Mouse (Mus musculus) lung, embryonic 16.5 days (tissue): ENCODE data around the gene Pmvk. TPM values are rescaled to one million over a fixed set of nuclear protein-coding genes. Genes with fewer than 3 reads are reported as not detected.

Source experiments
- ATAC-seq: fragments of 200-750 bp; cut with Nextera tagmentation; 2 replicates; pipeline ENCODE4 v1.8.0; 2017; ENCODE audit warnings: low read depth, mild to moderate bottlenecking, moderate library complexity
- H3K27ac ChIP-seq: fragments of 300-500 bp; sonication (generic); 2 replicates; pipeline ENCODE4 v1.5.1; 2014; ENCODE audit warnings: mild to moderate bottlenecking, control low read depth, low read length
- H3K27me3 ChIP-seq: fragments of 300-500 bp; sonication (generic); 2 replicates; pipeline ENCODE4 v1.6.1; 2014; ENCODE audit warnings: low read depth, low read length, mixed read lengths; ENCODE audit not compliant: control insufficient read depth, insufficient read depth
- H3K36me3 ChIP-seq: fragments of 300-500 bp; sonication (generic); 2 replicates; pipeline ENCODE4 v1.6.1; 2014; ENCODE audit warnings: low read length; ENCODE audit not compliant: control insufficient read depth, insufficient read depth
- H3K4me1 ChIP-seq: fragments of 300-500 bp; sonication (generic); replicated peaks from 2 replicates; pipeline ENCODE4 v1.6.1; 2014; ENCODE audit warnings: low read length, mixed read lengths; ENCODE audit not compliant: control insufficient read depth, insufficient read depth
- H3K4me2 ChIP-seq: fragments of 300-500 bp; sonication (generic); 2 replicates; pipeline ENCODE4 v1.6.1; 2014; ENCODE audit warnings: low read depth, low read length, control low read depth
- H3K4me3 ChIP-seq: fragments of 300-500 bp; sonication (generic); 2 replicates; pipeline ENCODE4 v1.5.1; 2014; ENCODE audit warnings: mild to moderate bottlenecking, low read length, control low read depth
- H3K9ac ChIP-seq: fragments of 300-500 bp; sonication (generic); 2 replicates; pipeline ENCODE4 v1.6.1; 2014; ENCODE audit warnings: low read length, control low read depth
- H3K9me3 ChIP-seq: fragments of 300-500 bp; sonication (generic); 2 replicates; pipeline ENCODE4 v1.6.1; 2016; ENCODE audit warnings: low read length; ENCODE audit not compliant: control insufficient read depth
- WGBS: fragments of 180-500 bp; shearing (Covaris S2); extraction: QIAGEN DNeasy Blood & Tissue Kit; methylation state at CpG from one replicate; pipeline ENCODE4 v1.1.7; 2014; 5-methylcytosine and 5-hydroxymethylcytosine counted together
- polyA plus RNA-seq: library from polyadenylated mRNA; unstranded; fragments of >200 nt; fragmentation: Nextera tagmentation; extraction: Ambion mirVana; gene quantifications from 2 replicates; pipeline ENCODE4 v1.2.1, GENCODE M21; 2015

Gene Pmvk
- polyA plus RNA-seq, 1 experiment from 2014 or later: 44.4 TPM

DNA sequence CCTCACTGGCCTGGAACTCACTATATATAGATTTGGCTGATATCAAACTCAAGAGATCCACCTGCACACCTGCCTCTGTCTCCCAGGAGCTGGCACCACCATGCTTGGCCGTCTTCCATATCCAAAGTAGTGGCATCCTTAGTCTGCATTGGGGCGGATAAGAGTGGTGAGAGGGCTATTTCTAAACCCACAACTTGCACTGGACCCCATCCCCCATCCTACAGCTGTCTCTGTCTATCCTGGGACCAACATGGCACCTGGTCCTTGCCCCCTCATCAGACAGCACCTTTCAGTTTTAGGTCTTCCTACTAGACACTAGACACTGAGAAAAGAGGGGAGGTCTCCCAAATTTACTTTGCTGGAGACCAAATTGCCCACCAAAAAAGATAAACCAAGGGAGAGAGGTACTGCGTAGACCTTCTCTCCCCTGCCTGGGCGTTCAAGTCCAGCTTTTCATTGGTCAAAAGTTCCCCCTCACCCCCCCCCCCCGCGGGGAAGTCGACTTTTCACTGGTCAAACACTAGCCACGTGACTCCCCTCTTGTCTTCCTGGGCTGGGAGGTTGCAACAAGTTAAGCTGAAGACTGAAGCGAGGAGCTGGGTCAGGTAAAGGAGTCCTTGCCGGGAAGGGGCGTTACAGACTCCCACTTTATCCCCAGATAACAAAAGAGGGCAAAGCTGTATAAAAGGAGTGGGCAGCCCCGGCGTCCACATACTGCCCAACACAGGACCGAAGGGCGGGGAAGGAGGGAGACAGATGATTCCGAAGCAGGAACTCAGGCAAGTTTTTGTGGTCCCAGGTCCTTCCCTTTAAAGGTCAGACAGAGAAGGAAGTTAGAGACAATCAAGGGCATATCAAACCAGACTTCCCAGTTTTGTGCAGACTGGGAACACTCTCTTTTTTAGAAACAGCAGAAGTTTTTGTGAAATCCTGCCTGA, 17.9 kb upstream of the Pmvk start, which contains the start of gene Pbxip1:
TSS of gene Pbxip1 (plus strand) at position 531 of the 938 bp plus-strand sequence.
- H3K4me3 ChIP-seq: peak within 1 kb of the TSS; percentile 67
- H3K4me2 ChIP-seq: peak within 1 kb of the TSS; percentile 59
- H3K27ac ChIP-seq: peak within 1 kb of the TSS; percentile 39
- WGBS: 5% methylated on average over 16 of the region's 16 CpGs
- ATAC-seq: peak; percentile 92
- H3K27me3 ChIP-seq: no peaks in the 10 kb centered on the region
- peaks cover 15% of the 10 kb centered on the region for H3K4me1 ChIP-seq
- H3K9ac ChIP-seq: peak within 1 kb of the TSS; percentile 73
- H3K36me3 ChIP-seq: peaks cover 20% of the 10 kb centered on the region
- no peaks in the 10 kb centered on the region for H3K9me3 ChIP-seq

DNA sequence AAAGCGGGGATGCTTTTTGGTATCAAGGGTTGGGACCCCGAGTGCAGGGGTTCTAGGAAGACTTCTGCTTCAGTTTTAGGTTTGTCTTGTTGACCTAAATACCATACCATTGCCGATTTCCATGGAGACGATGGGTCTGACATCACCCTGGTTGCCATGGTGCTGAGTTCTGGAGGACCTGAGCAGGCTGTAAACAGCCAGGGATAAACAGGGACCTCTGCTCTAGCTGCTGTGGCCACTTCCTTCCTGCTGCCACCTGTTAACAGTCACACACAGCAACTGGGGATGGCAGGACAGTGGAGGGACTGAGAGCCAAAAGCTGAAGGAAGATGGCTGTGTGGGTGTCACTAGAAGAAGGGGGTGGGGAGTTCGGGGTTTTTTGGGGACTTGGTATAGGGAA, 17.1 kb upstream of the Pmvk start:
- no peak for ATAC-seq
- Histone ChIP-seq H3K36me3 (peaks cover 20% of the 10 kb centered on the region), H3K27ac (peak overlapping the region; percentile 39), H3K9ac (peak overlapping the region; percentile 73), H3K4me1 (peaks cover 12% of the 10 kb centered on the region), H3K27me3 (no peaks in the 10 kb centered on the region), H3K4me2 (peak overlapping the region; percentile 59), H3K9me3 (no peaks in the 10 kb centered on the region), H3K4me3 (peak overlapping the region; percentile 67)
- WGBS: 32% methylated on average over 5 of the region's 5 CpGs

DNA sequence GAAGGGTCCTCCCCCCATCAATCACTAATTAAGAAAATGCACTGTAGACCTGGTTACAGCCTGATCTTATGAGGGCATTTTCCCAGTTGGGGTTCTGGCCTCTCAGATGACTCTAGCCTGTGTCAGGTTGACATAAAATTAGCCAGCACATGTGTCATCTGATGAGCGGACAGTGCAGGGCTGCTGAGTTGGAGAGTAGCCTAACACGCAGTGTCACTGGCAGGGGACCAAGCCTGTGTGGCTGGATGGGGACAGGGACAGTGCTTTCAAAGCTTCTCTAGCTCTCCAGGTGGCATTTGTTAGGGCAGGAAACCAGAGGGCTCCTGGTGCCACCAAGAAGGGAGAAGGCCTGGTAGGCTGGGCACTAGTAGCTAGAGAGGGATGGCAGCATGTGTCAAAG, 13.7 kb upstream of the Pmvk start:
- Histone ChIP-seq H3K9ac (no peak overlapping the region), H3K4me2 (no peak overlapping the region), H3K4me3 (no peak overlapping the region), H3K27me3 (no peaks in the 10 kb centered on the region), H3K9me3 (no peaks in the 10 kb centered on the region), H3K27ac (no peak overlapping the region), H3K4me1 (peaks cover 12% of the 10 kb centered on the region), H3K36me3 (no peaks in the 10 kb centered on the region; the same call in 1 of the 2 replicates)
- ATAC-seq: no peak
- WGBS: 83% methylated on average over 2 of the region's 2 CpGs

DNA sequence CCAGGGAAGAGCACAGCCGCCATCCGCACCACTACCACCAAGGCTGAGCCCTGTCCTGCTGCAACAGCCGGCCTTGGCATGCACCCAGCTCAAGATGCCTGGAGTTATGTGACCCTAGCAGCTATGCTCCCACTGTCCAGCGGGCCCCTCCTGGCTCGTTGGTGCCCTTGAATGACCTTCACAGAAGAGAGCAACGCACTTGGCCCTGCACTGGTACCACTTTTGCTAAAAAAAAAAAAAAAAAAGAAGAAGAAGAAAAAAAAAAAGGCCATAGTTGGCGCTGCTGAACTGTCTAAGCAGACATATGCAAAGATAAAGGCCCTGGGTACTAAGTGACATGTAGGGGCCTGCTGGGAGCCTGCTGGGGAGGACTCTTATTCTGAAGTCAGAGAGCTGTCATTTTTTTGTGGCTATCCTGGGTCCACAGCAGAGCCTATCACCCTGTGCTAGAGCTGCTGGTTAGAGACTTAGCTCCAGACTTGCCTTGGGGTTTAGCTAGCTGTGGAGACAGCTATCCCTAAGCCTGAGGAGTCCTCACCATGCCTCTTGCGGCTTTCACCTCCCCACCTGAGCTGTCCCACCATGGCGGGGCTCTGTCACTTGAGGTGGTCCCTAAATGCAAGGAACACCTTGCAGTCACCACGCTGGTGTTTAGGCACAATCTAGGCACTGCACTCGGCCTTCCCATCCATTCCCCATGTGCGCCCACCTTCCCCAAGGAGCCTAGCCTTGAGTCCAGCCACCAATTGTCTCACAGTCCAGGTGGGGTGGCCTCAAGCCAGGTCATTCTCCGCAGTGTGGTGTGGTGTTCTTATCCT, 5.4 kb upstream of the Pmvk start:
- peak overlapping the region; percentile 19; the same call in 1 of the 2 replicates for H3K27ac ChIP-seq
- 45% methylated on average over 13 of the region's 13 CpGs for WGBS
- H3K4me2 ChIP-seq: peak overlapping the region; percentile 4

DNA sequence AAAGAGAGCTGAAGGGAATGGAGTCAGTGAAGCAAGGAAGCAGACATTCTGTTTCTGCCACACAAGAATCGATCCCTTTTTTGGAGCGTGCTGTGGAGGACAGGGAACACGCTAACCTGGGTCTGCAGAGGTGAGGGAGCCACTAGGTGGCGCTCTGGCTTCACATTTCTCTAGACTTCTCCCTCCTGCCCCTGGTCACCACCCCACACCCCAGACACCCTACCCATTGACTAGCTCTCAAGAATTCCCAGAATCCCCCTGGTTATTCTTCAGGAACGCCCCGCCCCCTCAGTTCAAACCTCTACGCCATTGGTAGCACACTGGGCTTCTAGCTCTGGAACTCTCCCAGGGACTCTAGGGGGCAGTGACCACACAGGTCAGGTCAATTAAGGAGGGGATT, 4.8 kb upstream of the Pmvk start:
- Histone ChIP-seq H3K27ac (no peak overlapping the region), H3K4me1 (peaks cover 23% of the 10 kb centered on the region), H3K36me3 (no peaks in the 10 kb centered on the region), H3K4me3 (no peak overlapping the region), H3K9ac (no peak overlapping the region), H3K27me3 (no peaks in the 10 kb centered on the region), H3K4me2 (no peak overlapping the region), H3K9me3 (no peaks in the 10 kb centered on the region)
- WGBS: 53% methylated on average over 7 of the region's 7 CpGs
- ATAC-seq: peak; percentile 63

More for the DNA sequence above, 5.4 kb upstream of the Pmvk start:
- H3K36me3 ChIP-seq: no peaks in the 10 kb centered on the region
- H3K9me3 ChIP-seq: no peaks in the 10 kb centered on the region
- H3K27me3 ChIP-seq: no peaks in the 10 kb centered on the region
- H3K4me1 ChIP-seq: peaks cover 23% of the 10 kb centered on the region
- H3K9ac ChIP-seq: no peak overlapping the region
- ATAC-seq: peak; percentile 82
- no peak overlapping the region for H3K4me3 ChIP-seq

DNA sequence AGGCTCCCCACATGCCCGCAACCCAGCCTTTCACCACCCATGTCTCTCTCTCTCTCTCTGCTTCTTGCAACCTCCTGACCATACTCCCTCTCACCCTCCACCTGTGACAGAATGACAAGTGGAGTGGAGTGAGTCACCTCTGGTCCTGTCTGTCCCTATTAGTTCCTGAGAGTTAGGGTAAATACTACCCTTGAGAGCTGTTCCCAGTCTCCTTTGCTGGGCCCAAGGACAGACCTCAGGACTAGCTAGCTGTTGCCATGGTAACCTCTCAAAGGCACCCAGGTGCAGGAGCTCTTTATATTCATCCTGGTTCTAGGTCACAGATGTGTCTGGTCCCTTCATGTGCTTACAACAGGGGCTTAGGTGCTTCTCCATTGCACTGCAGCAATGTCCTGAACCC, 2.4 kb upstream of the Pmvk start:
- H3K36me3 ChIP-seq: no peaks in the 10 kb centered on the region
- no peak overlapping the region for H3K4me3 ChIP-seq
- no peaks in the 10 kb centered on the region for H3K27me3 ChIP-seq
- no peaks in the 10 kb centered on the region for H3K9me3 ChIP-seq
- ATAC-seq: peak; percentile 59
- WGBS: 54% methylated on average over 1 of the region's 1 CpGs
- no peak overlapping the region for H3K4me2 ChIP-seq
- peaks cover 23% of the 10 kb centered on the region for H3K4me1 ChIP-seq
- H3K9ac ChIP-seq: no peak overlapping the region
- H3K27ac ChIP-seq: peak overlapping the region; percentile 32; the same call in 1 of the 2 replicates

DNA sequence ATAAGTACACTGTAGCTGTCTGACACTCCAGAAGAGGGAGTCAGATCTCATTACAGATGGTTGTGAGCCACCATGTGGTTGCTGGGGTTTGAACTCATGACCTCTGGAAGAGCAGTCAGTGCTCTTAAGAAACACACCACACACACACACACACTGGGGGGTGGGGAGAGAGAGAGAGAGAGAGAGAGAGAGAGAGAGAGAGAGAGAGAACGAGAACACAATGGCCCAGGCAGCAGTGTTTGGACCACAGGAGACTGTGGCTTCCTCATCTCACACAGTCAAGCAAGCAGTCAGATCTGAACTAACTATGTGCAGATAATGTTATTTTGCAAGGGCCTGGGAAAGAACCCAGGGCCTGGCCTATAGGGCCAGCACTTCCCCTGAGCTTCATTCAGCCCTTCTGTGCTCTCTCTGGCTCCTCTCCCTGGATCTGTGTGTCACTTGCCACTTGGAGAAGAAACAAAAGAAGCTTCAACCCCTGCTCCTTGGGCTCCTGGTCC, 1.5 kb downstream of the Pmvk start:
- no peak overlapping the region for H3K4me3 ChIP-seq
- 83% methylated on average over 1 of the region's 1 CpGs for WGBS
- no peak overlapping the region for H3K9ac ChIP-seq
- H3K27me3 ChIP-seq: no peaks in the 10 kb centered on the region
- ATAC-seq: no peak
- H3K36me3 ChIP-seq: no peaks in the 10 kb centered on the region
- no peak overlapping the region for H3K4me2 ChIP-seq
- H3K4me1 ChIP-seq: peaks cover 24% of the 10 kb centered on the region
- H3K9me3 ChIP-seq: no peaks in the 10 kb centered on the region
- no peak overlapping the region for H3K27ac ChIP-seq

DNA sequence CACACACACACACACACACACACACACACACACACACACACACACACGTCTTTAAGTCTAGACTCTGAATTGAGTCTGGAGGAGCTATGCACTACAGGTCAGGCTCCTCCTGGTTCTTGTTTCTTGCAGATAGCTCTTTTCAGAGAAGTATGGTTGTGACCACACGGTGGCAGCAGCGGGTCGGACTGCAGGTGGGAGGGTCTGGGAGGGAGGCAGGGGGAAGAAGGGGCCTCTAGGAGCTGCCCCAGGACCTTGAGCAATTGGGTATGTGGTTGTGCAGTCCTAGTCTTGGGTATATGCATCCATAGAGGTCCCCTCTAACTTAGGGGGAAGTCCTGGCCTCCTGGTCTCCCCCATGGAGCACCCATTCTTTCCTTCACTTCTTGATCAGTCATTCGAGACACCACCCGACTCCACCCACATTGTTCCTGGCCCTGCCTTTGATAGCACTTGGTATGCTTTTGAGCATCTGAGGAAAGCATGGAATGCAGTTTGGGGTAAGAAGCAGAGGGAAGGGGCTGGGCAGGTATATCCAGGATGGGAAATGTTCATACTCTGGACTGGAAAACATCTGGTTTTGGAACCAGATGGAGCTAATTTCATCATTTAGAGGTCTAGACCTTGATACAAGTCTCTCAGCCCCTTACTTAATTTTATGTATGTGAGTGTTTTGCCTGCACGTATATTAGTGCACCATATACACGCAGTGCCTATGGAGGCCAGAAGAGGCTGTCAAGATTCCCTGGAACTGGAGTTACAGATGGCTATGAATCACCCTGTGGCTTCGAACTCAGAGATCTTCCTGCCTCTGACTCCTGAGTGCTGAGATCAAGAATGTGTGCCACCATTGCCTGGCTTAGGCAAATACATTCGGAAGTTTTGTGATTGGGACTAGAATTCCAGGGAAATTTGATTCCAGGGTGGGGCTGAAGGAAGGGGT, 2.7 kb downstream of the Pmvk start:
- 37% methylated on average over 10 of the region's 10 CpGs for WGBS
- no peak overlapping the region for H3K4me3 ChIP-seq

More for the DNA sequence above, 2.7 kb downstream of the Pmvk start:
- no peak overlapping the region for H3K4me2 ChIP-seq
- H3K9ac ChIP-seq: no peak overlapping the region
- H3K27me3 ChIP-seq: no peaks in the 10 kb centered on the region
- no peak overlapping the region for H3K27ac ChIP-seq
- no peaks in the 10 kb centered on the region for H3K36me3 ChIP-seq
- H3K4me1 ChIP-seq: peaks cover 14% of the 10 kb centered on the region
- ATAC-seq: no peak
- no peaks in the 10 kb centered on the region for H3K9me3 ChIP-seq
